Mouse (Mus musculus): ENCODE data around the gene Gm26620.

Gene Gm26620

GRCm38 (mm10) chr1:170871961-170872360 lies 12.9 kb upstream of the Gm26620 start:
- WGBS: 96% methylated on average over 2 of the region's 2 CpGs

GRCm38 (mm10) chr1:170875676-170876075 lies 9.2 kb upstream of the Gm26620 start:
- WGBS: 87% methylated on average over 3 of the region's 3 CpGs

GRCm38 (mm10) chr1:170876906-170877305 lies 8.0 kb upstream of the Gm26620 start:
- WGBS: 87% methylated on average over 5 of the region's 5 CpGs

- 87% methylated on average over 5 of the region's 5 CpGs for WGBS
Observed at GRCm38 (mm10) chr1:170882915-170883485, 1.9 kb upstream of the Gm26620 start.

GRCm38 (mm10) chr1:170884390-170884789 lies 475 bp upstream of the Gm26620 start:
- 17% methylated on average over 8 of the region's 8 CpGs for WGBS

GRCm38 (mm10) chr1:170886044-170886458 lies 1.2 kb downstream of the Gm26620 start:
- 40% methylated on average over 6 of the region's 6 CpGs for WGBS

- 82% methylated on average over 4 of the region's 4 CpGs for WGBS
Observed at GRCm38 (mm10) chr1:170889310-170889709, 4.4 kb downstream of the Gm26620 start.

GRCm38 (mm10) chr1:170891646-170892045 lies 6.8 kb downstream of the Gm26620 start:
- 54% methylated on average over 2 of the region's 2 CpGs for WGBS

- 84% methylated on average over 1 of the region's 1 CpGs for WGBS
Observed at GRCm38 (mm10) chr1:170892279-170892678, 7.4 kb downstream of the Gm26620 start.

- 65% methylated on average over 9 of the region's 9 CpGs for WGBS
Observed at GRCm38 (mm10) chr1:170894603-170895602, 10.0 kb downstream of the Gm26620 start.

GRCm38 (mm10) chr1:170896651-170897281 lies 11.9 kb downstream of the Gm26620 start:
- WGBS: 88% methylated on average over 5 of the region's 5 CpGs

- 74% methylated on average over 16 of the region's 16 CpGs for WGBS
Observed at GRCm38 (mm10) chr1:170898413-170899075, 13.7 kb downstream of the Gm26620 start.

GRCm38 (mm10) chr1:170900799-170901467 lies 16.1 kb downstream of the Gm26620 start:
- 21% methylated on average over 10 of the region's 10 CpGs for WGBS

- 30% methylated on average over 10 of the region's 10 CpGs for WGBS
Observed at GRCm38 (mm10) chr1:170901536-170902238, 16.8 kb downstream of the Gm26620 start.

GRCm38 (mm10) chr1:170903485-170903884 lies 18.6 kb downstream of the Gm26620 start:
- WGBS: 69% methylated on average over 5 of the region's 5 CpGs

GRCm38 (mm10) chr1:170907111-170907455 lies 22.2 kb downstream of the Gm26620 start:
- WGBS: 32% methylated on average over 11 of the region's 11 CpGs

GRCm38 (mm10) chr1:170907456-170908191 lies 22.8 kb downstream of the Gm26620 start:
- WGBS: 2% methylated on average over 71 of the region's 71 CpGs

- 5% methylated on average over 21 of the region's 21 CpGs for WGBS
Observed at GRCm38 (mm10) chr1:170908341-170908740, 23.5 kb downstream of the Gm26620 start.

- WGBS: 89% methylated on average over 11 of the region's 11 CpGs
Observed at GRCm38 (mm10) chr1:170911907-170912660, 27.2 kb downstream of the Gm26620 start.

Measured in cerebral cortex, adult 2 months (tissue).